Mouse (Mus musculus) liver, adult 2 months (tissue): ENCODE data around the gene D630045J12Rik.

Experiments
- CTCF ChIP-seq: fragments of 200-500 bp; IDR thresholded peaks from 2 replicates; pipeline ENCODE4 v1.5.1; 2011; ENCODE audit warnings: low read depth, low read length, control low read depth
- POLR2A ChIP-seq: fragments of 200-500 bp; IDR thresholded peaks from 2 replicates; pipeline ENCODE4 v1.6.1; 2011; ENCODE audit warnings: low read length, control low read depth; ENCODE audit not compliant: insufficient read depth; ENCODE audit errors: extremely low read depth

DNA sequence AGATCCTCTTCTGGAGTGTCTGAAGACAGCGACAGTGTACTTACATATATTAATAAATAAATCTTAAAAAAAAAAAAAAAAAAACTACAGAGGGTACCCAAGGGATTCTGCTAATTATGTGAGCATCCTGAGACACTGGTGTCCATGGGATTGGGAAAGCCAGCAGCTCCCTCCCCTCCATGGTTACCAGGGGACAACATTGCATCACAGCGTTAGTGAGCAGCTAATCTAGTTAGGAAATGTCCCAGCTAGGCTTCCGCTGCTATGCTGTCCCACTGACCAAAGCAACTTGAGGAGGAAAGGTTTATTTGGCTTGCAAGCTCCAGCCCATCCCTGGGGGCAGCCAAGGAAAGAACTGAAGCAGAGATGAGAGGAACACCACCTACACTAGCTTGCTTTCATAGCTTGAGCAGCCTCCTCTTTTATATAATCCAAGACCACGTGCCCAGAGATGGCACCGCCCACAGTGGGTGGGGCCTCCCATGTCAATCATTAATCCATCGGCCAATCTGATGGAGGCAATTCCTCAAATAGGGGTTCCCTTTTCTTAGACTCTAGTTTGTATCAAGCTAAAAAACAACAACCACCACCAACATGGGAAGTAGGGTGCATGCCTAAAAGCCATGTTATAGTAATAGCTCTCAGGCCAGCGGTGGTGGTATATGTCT lies 17.7 kb downstream of the D630045J12Rik start:
- TF ChIP-seq CTCF (no peak), POLR2A (no peak)
